Mouse (Mus musculus) lung, postnatal 0 days (tissue): Measurements from ENCODE around the gene Hist2h3c2.

Experiments used
- CTCF ChIP-seq: IDR thresholded peaks from 2 replicates; pipeline ENCODE4 v1.5.1; 2016; ENCODE audit warnings: antibody characterized with exemption, mild to moderate bottlenecking
- EP300 ChIP-seq: IDR thresholded peaks from 2 replicates; pipeline ENCODE4 v1.6.1; 2016; ENCODE audit warnings: antibody characterized with exemption, mild to moderate bottlenecking, control low read depth

DNA sequence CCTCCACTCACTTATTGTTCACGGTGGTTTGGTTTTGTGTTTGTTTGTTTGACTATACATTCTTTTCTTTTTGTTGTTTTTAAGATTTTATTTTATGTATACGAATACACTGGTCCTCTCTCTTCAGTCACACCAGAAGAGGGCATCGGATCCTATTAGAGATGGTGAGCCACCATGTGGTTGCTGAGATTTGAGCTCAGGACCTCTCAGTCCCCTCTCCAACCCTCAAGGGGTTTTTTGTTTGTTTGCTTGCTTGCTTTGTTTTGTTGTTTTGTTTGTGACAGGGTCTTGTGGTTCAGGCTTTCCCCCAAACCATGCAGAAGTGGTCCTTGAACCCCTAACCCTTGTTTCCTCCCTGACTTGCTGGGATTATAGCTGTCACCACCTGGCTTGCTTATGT is 22.7 kb upstream of the Hist2h3c2 start:
- TF ChIP-seq CTCF (peak; percentile 42), EP300 (no peak)
